Mouse (Mus musculus) gonadal fat pad, adult 2 months (tissue): ENCODE measurements around the gene Fmo6. TPM values are rescaled to one million over a fixed set of nuclear protein-coding genes. Genes with fewer than 3 reads are reported as not detected.

Experiments used
- DNase-seq: peaks from one replicate; pipeline ENCODE4 v3.0.0-alpha.2; 2012; ENCODE audit warnings: low read depth
- polyA plus RNA-seq: library from polyadenylated mRNA; depleted of rRNA; stranded (reverse); fragments of >200 nt; gene quantifications from 2 replicates; pipeline ENCODE4 v1.2.3, GENCODE M21; 2012; rRNA removed

Gene Fmo6
- 0.18 TPM in 1 of 2 replicates, not detected in the other for polyA plus RNA-seq

GRCm38 (mm10) chr1:162937415-162937814 lies at the start of gene Fmo6:
Gene Fmo6, minus strand, starts transcription at chr1:162937515.
- DNase-seq = no peak

GRCm38 (mm10) chr1:162986777-162987176 lies 49.5 kb upstream of the Fmo6 start:
- DNase-seq = no peak

- no peak for DNase-seq
Measured at GRCm38 (mm10) chr1:162986121-162986748, 48.9 kb upstream of the Fmo6 start.

GRCm38 (mm10) chr1:162984428-162984827 lies 47.1 kb upstream of the Fmo6 start, which contains the start of gene Fmo3:
Gene Fmo3, minus strand, starts transcription at chr1:162984528.
- DNase-seq = no peak

GRCm38 (mm10) chr1:162963556-162963955 lies 26.2 kb upstream of the Fmo6 start:
- no peak for DNase-seq

- DNase-seq = no peak
Measured at GRCm38 (mm10) chr1:162957422-162957821, 20.1 kb upstream of the Fmo6 start.

- no peak for DNase-seq
Measured at GRCm38 (mm10) chr1:162953079-162953478, 15.8 kb upstream of the Fmo6 start.

GRCm38 (mm10) chr1:162949763-162950162 lies 12.4 kb upstream of the Fmo6 start:
- DNase-seq = no peak

GRCm38 (mm10) chr1:162947934-162948333 lies 10.6 kb upstream of the Fmo6 start:
- DNase-seq = no peak

GRCm38 (mm10) chr1:162946837-162947558 lies 9.7 kb upstream of the Fmo6 start:
- DNase-seq = no peak

GRCm38 (mm10) chr1:162943700-162944099 lies 6.4 kb upstream of the Fmo6 start:
- DNase-seq = no peak

GRCm38 (mm10) chr1:162938696-162939351 lies 1.5 kb upstream of the Fmo6 start:
- no peak for DNase-seq

- DNase-seq = no peak
Measured at GRCm38 (mm10) chr1:162937970-162938695, 818 bp upstream of the Fmo6 start.

GRCm38 (mm10) chr1:162934374-162935012 lies 2.8 kb downstream of the Fmo6 start:
- DNase-seq = no peak

- DNase-seq = no peak
Measured at GRCm38 (mm10) chr1:162932386-162932785, 4.9 kb downstream of the Fmo6 start.

- DNase-seq = no peak
Measured at GRCm38 (mm10) chr1:162931880-162932279, 5.4 kb downstream of the Fmo6 start.

GRCm38 (mm10) chr1:162931310-162931875 lies 5.9 kb downstream of the Fmo6 start:
- no peak for DNase-seq

GRCm38 (mm10) chr1:162930631-162931030 lies 6.7 kb downstream of the Fmo6 start:
- no peak for DNase-seq

- DNase-seq = no peak
Measured at GRCm38 (mm10) chr1:162929146-162929545, 8.2 kb downstream of the Fmo6 start.

GRCm38 (mm10) chr1:162925121-162925520 lies 12.2 kb downstream of the Fmo6 start:
- DNase-seq = no peak

- no peak for DNase-seq
Measured at GRCm38 (mm10) chr1:162916661-162917060, 20.7 kb downstream of the Fmo6 start.
